Mouse (Mus musculus): ENCODE data around the gene Sbsn.

DNA sequence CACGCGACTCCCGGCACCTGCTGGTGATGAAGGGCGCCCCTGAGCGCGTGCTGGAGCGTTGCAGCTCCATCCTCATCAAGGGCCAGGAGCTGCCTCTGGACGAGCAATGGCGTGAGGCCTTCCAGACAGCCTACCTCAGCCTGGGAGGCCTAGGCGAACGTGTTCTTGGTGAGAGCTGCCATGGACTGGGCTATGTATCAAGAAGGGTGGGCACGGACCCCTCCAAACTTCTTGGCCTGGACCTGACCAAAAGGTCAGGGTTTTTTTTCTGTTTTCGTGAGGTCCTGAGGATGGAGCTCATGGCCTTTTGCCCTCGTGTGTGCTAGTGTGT, 33.6 kb upstream of the Sbsn start:
- TF ChIP-seq CTCF (IDR thresholded peaks at IDR 0.05; ENCODE audit: low read depth): no peak
- no peak for TF ChIP-seq EP300 (IDR thresholded peaks at IDR 0.05; ENCODE audit: low read depth)

Measured in liver, postnatal 0 days (tissue).